Mouse (Mus musculus): ENCODE results near the gene Isg20l2.

DNA sequence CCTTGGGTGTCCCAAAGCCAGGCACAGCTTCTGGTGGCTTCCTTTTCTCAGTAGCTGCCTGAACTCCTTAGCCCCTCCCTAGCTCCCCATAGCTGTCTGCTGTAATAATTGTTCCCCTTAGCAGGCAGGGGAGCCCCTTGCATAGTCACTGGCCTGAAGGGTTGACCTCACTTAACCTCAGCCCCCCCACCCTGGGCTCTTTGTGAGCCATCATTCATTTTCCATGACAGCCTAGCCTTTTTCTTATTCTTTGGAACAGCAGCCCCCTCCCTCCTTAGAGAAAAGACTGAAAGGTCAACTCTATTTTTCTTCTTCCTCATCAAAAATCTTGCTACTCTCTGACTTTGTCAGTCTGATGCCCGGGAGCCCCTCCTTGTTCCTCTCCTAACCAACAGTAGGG lies 28.9 kb downstream of the Isg20l2 start:
- TF ChIP-seq USF1 (IDR thresholded peaks at IDR 0.05; ENCODE audit: low read depth) (no peak), POLR2A (IDR thresholded peaks at IDR 0.05; ENCODE audit: insufficient read length, low read depth) (no peak), MYOD1 (IDR thresholded peaks at IDR 0.05; ENCODE audit: control insufficient read depth in 1 of 3, insufficient read length in 2 of 3, low read depth in 2 of 3) (no peak), TCF12 (IDR thresholded peaks at IDR 0.05; ENCODE audit: insufficient read depth, poor library complexity, severe bottlenecking) (no peak), MAX (IDR thresholded peaks at IDR 0.05; ENCODE audit: low read depth) (no peak)
